Mouse (Mus musculus) lung, postnatal 0 days (tissue): ENCODE results near the gene Olfr76.

Experiments used
- CTCF ChIP-seq: IDR thresholded peaks from 2 replicates; pipeline ENCODE4 v1.5.1; 2016; ENCODE audit warnings: antibody characterized with exemption, mild to moderate bottlenecking
- EP300 ChIP-seq: IDR thresholded peaks from 2 replicates; pipeline ENCODE4 v1.6.1; 2016; ENCODE audit warnings: antibody characterized with exemption, mild to moderate bottlenecking, control low read depth

DNA sequence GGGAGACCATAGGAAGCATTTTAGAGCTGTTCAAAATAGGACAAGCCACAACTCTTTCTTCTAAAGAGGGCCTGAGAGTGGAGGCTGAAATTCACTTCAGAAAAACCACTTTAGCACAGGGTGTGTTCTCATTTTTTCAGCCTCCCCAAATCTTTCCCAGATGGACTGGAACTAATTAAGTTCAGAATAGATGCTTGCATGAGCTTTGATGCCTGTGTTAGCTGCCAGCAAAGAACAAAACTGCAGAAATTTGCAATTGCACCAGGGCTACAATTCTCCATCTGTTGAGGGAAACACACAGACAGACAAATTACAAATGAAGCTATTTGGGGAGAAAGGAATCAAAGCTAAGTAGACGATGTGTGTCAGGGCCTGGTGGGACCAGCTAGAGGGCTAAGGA is 20.4 kb upstream of the Olfr76 start:
- TF ChIP-seq EP300 (no peak), CTCF (no peak)
